Mouse (Mus musculus) forelimb bud, embryonic 11.5 days (tissue): ENCODE data around the gene Stac.
A peak's percentile ranks its signal among the peaks of the same experiment; 100 is the strongest.

ENCODE experiments used
- DNase-seq: peaks from one replicate; pipeline ENCODE4 v3.0.0-alpha.2; 2012; ENCODE audit warnings: low read depth, low spot score

Gene Stac

DNA sequence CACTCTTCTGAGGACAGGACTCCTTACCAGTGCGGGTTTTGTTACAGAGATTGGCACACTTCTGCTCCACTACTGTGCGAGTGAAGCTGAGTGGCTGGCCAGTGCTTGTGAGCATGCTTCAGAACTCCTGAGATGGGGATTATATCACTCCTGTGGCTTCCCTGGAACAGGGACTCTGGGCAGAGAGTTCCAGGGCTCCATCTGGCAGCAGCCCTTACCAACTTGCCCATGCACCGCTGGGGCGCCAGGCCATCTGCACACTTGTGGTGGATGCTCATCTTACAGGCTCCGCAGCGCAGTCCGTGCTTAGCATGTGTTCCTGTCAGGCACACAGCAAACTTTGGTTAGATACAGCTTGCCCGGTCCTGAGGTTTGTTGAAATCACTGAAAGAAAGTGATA is 83.5 kb downstream of the Stac start:
- DNase-seq = no peak

DNA sequence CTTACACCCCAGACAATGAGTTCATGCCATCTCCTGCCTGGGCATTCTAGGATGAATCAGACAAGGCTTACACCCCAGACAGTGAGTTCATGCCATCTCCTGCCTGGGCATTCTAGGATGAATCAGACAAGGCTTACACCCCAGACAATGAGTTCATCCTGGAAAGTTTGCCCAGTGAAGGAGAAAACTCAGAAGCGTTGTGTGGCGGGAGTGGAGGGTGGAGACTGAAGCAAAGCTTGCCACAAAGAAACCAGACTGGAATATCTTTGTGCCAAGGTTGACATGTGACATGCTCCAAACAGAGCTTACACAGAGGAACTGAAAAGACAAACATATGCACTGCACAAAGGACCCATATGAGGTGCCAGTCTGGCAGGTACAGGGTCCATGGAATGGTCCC is 102.6 kb downstream of the Stac start:
- DNase-seq = no peak

DNA sequence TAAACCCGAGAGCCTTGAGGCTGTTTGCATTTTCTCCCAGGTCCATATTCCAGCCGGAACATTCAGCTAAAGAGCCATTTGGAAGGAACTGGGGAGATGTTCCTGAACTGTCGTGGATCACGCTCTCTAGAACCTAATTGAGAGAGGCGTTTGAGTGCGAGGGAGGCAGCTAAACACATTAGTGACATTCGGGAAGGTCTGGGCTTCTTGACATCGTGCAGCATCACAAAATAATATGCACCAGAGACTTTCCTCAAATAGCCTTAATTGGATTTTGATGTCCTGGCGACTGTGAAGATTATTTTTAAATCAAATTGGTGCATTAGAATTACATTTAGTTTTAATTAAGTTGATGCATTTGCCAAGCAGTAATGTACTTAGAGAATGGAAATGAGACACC is 111.4 kb downstream of the Stac start:
- DNase-seq = no peak

DNA sequence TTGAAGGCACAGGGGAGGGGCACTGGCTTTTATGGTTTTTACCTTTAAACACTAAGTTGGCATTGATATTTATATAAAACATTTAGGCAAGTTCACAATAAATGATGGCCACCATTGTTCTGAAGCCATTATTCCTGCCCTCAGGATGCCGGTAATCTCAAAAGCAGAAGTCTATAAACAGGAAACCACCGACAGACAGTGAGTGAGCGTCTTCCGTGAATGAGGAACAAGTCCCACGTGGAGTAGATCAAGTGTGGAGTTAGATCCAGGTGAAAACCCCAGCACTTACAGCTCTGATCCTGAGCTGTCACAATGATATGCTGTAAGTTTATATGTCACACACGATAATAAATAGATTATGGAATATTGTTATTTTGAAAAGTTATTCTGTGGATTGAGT is 112.7 kb downstream of the Stac start:
- DNase-seq = no peak

DNA sequence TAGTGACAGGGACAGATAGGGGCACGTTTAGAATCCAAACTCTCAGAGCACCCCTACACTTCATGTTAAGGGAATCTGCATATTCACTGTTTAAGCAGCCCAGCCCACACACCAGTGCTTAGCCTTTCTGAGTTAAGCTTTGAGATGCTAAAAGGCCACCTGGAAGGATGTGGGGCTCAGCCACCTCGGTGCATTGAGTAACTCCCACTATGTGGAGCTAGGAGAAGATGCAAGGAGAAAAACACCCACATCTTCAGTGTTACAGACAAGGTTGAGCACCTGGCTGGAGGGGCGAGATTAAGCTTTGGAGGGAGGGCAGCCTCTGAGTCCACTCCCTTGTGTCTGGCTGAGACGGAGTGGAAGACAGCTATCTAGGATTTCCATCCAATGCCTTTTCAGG is 114.3 kb downstream of the Stac start:
- no peak for DNase-seq

DNA sequence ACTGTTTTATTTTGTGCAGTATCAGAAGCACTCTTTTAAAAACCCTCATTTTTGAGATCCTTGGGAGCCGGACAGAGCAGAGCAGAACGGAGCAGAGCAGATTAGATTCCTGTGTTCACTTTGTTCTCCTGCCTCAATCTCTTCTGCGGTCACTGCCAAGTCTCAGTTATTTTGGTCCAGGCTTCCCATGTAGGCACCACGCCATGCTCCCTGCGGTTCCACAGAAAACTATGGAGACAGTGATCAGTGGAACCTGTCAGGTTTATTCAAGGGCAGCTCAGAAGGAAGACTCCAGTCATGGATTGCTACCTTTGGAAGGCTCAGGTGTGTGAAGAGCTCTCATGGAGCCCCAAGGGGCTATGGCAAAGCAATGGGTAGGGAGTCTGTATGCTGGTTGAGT is 116.3 kb downstream of the Stac start:
- DNase-seq = no peak

DNA sequence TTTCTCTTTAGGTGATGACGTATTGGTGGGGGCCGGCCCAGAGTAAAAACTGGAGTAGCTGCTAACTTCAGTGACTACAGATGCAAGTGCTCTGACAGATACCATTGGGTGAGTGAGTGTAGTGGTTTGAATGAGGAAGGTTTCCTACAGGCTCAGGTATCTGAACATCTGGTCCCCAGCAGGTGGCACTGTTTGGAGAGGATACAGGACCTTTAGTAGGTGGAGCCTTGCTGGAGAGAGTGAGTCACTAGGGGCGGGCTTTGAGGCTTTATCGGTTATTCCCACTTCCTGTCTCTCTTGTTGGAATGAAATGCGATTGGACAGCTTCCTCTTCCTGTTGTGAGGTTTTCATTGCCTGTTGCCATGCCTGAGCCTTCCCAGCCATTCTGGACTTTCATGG is 118.5 kb downstream of the Stac start:
- DNase-seq = no peak

DNA sequence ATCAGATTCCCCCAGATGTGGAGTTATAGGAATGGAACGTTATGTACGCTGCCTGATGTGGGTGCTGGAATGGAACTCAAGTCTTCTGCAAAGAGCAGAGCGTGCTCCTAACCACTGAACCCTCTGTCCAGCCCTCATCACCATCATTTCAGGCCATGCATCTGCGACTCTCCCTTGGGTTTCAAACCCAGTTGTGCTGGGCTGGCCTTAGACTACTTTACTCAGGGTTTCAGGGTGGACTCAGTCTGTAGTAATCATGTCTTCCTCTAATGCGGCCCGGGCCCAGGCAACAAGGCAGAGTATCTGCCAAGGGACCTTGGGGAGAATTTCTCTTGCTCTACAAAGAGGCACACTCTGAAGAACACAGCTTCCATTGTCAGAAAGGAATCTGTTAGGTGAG is 126.0 kb downstream of the Stac start:
- no peak for DNase-seq

DNA sequence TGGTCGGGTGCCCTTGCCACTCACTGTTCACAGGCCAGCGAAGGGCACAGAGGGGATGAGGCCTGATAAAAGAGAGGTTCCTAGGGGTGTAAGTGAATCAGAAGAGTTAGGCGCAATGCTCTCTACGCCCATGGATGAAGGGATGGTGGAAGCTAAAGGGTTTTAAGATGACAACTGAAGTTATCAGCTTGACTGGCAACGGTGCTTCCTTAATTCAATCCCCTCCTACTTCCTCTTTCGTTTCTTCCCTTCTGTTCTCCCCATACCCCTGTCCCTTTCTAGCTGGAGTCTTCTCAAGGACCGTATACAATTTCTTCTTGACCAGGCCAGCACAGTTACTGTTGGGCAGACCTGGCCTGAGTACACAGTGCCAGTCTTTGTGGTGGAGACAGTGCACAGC is 126.9 kb downstream of the Stac start:
- DNase-seq = no peak

DNA sequence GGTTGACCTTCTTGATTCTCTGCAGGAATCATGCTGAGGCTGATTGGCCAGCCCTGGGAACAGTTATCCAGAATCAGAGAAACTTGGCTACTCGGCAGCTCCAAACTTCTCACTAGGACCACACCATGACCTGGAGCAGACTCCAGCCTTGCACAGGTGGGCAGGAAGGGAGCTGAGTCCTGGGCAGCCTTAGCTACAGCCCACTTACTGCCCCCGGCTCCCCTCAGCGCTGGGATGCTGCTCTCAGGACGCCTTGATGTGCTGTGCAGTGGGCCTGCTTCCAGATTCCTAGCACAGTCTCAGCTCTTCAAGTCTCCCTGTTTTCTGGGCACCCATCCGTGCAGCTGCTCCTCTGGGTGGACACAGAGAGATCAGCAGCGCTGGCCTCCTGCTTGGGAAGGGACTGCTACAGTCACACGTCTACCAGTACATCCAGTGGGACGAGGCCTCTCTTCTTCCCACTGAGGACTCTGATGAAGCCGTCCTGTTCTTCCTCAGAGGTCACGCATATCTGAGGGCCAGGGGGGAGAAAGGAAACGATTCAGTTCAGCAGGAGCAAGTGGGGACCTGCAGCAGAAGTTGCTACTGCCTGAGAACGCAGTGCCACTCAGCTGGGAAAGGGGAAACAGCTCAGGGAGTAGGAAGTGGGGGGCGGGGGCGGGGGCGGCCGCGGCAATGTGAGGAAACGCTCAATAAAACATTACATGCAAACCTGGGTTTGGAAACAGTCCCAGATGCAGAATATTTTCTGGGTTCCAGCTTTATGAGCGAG is 127.7 kb downstream of the Stac start:
- no peak for DNase-seq

DNA sequence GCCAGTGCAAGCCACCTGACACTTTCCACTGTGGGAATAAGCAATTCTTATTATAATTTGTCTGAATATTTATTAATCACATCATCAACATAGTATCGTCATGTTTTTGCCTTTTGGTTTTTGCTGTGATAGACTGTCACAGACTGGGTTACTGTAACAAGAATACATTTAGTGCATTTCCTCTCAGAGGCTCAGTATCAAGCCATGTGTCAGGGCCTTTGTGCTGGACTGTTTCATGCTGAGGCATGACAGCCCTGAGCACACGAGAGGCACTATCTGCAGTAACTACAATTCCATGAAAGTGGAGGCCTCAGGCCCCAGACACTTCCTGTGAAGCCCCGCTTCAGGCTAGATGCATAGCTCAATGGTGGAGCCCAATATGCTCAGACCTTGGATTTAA is 133.4 kb downstream of the Stac start:
- no peak for DNase-seq

DNA sequence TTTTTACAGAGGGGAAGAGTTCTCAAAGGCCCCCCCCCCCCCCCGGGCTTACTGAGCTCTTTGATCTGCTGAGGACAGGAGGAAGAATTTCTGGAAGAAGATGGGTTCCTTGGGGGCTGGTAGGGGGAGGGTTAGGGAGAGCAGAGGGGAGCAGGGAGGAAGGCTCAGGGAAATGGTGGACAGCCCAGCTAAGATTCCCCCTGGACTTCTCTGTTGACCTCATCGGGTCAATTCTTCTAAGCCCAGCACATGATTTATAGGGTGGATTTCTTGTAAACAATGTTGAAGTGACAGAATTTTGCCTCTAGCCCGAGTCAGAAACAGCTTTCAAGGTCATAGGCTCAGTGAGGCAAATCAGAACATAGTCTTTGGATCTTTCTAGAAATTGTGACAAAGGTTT is 137.3 kb downstream of the Stac start:
- DNase-seq = no peak

DNA sequence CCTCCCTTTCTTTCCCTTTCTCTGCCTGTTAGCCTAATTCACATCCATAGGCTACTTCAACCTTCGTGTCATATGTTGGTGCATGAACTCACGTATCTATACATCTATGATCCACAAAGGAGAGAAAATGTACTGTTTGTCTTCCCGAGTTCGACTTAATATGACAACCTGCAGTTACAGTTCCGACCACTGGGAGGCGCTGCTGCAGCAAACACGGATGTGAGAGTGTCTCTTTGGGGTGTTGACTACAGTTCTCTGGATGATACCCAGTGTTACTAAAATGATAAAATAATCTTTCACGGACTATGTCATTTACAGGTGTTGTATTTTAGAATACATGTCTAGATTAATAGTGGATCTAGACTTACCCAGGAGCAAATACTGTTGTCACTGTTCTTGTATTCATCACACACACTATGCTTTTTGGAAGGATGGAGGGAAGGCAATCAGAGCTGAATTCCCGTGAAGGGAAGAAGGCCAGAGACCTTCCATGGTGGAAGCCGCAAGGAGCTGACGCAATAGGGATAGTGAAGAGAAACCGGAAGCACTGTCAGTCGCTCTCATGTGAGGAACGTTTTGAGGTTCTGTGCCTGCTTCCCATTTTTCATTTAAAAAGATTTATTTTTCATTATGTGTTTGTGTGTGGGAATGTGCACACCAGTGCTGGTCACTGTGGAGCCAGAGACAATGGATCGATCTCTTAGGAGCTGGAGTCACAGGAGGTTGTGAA is 138.5 kb downstream of the Stac start:
- DNase-seq = peak; percentile 33

DNA sequence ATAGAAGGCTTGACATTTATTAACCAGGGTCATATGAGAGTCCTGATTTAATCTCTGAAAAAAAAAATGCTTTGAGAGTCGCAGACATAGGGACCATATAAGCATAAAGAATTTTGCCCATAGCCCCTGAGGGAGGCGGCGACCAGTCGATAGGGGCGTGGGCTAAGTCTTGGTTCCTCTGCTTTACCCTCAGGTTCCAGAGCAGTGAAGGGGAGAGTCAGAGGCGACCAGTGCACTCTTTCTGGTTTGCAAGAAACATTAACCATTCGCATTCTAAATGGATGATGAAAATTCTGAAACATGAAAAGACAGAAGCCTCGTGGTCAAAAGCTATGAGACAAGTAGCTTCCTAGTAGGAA is 139.2 kb downstream of the Stac start:
- no peak for DNase-seq

DNA sequence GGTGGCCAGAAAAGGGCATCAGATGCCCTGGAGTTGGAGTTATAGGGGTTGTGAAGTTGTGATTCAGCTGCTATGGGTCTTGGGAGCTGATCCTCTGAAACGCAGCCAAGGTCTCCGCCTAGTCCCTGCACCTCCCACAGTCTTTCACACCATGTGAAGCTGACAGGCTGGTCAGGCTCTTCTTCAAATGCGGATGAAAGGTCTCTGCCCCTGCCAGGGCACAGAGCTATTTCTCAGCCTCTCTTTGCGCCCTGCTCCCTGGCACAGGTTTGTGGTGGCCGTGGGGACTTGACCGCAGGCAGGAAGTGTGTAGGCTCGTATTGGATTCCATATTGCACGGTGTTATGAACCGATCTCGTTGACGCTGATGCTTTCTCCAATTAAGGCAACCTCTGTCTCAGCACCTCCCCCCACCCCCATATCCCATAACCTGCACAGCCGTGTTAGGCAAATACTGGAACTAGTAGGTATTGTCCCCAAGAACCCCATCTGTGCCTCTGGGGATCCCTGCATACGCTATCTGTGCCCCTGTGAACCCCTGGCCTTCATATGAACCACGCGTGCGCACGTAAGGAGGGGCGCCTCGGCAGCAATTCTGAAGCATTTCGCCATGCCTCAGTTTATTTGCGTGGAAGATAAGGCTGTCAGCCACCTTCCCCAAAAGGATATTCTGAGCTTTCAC is 139.7 kb downstream of the Stac start:
- no peak for DNase-seq

DNA sequence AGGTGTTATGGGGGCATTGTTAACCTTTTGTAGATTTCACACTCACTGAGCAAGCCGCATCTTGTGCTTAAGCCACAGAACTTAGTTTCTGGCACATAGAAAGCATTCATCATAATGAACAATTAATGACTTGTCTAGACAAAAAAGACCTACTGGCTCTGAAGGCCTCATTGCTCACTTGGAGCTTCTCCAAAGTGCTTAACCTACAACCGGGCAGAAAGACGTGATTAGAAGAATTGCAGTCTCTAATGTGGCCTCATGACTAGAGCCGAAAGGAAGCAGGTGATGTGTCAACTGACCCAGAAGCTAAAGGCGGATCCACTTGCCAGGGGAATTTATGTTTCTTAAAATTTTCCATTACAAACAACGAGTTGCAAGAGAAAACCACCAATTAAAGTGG is 147.5 kb downstream of the Stac start:
- DNase-seq = no peak

DNA sequence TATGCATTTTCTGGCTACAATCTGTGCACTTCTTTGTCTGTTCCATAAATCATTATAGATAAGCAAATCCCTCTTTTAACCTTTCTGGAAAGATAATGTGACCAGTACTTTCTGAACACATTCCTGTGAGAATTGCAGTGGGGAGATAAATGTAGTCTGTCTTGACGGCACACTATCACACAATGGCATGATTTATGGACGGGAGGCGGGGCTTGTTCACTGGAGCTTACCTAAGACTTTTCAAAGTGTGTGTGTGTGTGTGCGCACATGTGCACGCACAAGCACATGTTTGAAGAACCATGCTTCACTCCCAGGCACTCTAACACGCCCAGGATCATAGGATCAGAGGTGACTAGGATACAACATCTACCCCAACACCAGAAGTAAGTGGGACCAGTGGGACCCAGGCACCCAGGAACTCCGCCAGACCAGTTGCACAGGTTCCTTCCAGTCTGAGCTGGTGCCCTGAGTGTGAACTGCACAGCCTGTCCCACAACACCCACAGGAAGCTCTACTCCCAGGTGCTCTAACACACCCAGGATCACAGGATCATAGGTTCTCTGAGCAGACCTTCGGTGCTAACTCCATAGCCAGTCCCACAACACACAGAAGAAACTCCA is 154.6 kb downstream of the Stac start:
- DNase-seq = no peak

DNA sequence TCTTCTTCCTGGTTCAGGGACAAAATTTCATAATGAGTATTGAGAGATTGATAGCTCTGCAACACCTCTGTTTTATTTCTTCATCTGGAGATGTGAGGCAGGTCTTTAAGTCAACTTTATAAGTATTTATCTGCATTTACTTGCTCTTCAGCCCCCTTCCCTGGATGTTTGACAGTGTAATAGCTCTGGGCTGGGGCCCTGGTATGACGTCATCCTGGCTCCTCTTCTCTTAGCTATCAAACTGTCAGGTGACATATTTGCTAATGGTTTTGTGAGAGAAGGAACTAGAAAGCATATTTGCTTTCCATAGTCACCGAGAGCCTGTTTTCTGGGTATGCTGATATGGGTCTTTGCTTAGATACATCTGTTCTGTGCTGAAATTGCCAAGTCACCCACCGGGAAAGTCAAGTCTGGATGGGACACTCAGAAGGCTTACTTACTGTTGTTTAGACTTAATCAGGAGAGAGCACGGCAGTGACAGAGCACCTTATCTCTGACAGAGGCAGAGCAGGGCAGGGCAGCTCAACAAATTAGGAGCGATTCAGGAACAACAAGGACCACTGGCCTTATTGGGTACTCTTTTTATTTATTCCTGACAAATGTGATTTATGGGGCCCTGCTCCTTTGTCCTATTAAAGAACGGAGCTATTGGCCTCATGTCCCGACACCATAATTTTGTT is 155.3 kb downstream of the Stac start:
- DNase-seq = no peak

DNA sequence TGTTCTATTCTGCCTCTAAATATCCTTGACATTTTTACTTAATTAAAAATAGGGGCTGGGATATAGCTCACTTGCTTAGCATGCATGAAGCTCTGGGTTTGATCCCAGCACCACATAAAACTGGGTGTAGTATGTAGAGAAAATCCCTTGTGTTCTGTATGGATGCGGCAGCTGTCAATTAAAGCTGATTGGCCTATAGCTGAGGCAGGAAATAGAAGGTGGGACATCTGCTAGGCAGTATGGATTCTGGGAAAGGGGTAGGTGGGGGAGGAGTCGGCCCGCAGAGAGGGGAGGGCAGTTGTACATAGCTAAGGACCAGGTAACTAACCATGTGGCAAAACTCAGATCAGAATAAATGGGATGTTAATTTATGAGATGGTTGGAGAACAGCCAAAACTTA is 166.3 kb downstream of the Stac start:
- no peak for DNase-seq

DNA sequence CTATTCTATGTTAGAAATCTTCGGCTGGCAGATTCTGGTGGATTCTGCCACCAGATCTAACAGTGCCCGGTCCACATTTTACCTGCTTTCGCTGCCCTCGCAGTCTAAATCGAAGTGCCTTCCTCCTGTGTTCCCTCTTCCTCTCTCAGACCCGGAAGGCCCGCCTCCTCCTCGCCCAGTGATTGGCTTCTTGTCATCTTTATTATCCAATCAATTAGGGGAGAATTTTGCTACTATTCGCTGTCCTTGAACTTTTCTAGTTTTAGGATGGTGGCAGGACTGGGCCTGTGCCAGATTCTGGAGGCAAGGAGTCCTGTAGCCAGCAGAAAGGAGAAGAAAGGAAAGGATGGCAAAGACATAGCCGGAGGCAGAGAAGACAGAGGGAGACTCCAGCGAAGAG is 167.0 kb downstream of the Stac start:
- no peak for DNase-seq

DNA sequence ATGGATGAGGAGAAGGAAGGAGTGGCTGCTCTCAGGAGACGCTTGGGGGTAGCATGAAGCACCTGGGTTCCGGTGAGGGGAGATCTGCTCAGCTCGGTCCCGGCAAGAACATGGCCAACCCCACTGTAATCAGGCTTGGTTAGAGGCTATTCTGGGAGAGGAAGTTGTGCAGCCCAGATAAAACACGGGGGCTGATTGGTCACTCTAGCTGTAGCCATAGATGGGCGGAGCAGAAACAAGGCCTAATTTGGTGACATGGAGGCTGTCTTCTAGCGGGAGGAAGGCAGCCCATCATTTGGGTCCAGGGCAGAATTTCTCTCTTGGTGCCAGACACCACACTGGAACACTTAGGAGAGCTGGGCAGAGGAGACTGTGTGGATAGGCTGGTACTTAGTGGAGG is 167.9 kb downstream of the Stac start:
- no peak for DNase-seq

DNA sequence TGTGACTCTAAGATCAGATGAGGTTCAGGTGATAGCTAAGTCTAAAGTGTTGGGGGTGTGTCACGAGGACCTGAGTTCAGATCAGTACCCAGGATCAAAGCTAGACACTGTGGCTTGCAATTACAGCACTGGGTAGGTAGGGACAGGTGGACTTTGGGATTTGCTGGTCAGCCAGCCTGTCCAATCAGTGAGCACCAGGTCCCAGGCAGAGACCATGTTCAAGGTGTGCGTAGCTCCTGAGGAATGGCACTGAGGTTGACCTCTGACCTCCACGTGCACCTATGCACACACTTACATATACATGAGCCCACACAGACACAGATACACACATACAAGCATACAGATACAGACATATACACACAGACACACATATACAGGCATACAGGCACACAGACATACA is 174.6 kb downstream of the Stac start:
- no peak for DNase-seq
